Mouse (Mus musculus): ENCODE measurements around the gene 4930523C07Rik. TPM values are rescaled to one million over a fixed set of nuclear protein-coding genes. Genes with fewer than 3 reads are reported as not detected.

4930523C07Rik gene
- polyA plus RNA-seq, 1 experiment from 2014 or later, result 1.4 TPM

DNA sequence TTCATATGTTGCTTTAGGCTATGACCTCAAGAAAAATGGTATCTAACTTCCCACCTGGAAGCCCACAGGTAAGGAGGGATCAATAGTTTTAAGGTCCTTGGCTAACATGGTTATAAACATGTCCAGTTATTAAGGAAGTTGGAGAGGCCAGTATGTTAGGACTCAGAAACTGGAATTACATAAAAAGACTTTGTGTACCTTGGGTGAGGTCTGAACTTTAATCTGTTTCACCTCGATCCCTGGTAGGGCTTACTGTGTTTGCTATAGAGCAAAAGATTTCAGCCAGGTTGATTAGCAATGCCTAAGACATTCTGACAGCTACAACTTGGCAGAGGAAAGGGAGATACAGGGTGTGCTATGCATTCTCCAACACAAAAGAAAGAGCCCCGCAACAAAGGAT, 79.8 kb downstream of the 4930523C07Rik start:
- no peak overlapping the region for H3K4me2 ChIP-seq (ENCODE audit: low read depth, low read length)
- H3K4me1 ChIP-seq (ENCODE audit: control insufficient read depth, insufficient read depth, low read length), result no peaks in the 10 kb centered on the region
- H3K36me3 ChIP-seq (ENCODE audit: control insufficient read depth, insufficient read depth, low read length), result no peaks in the 10 kb centered on the region
- H3K4me3 ChIP-seq (ENCODE audit: low read depth, low read length), result no peak overlapping the region
- WGBS, result 91% methylated on average over 2 of the region's 2 CpGs
- ATAC-seq (ENCODE audit: low read depth), result no peak
- no peak overlapping the region for H3K27ac ChIP-seq (ENCODE audit: low read depth, low read length)
- H3K27me3 ChIP-seq (ENCODE audit: control insufficient read depth, insufficient read depth, low read length), result no peaks in the 10 kb centered on the region
- no peaks in the 10 kb centered on the region for H3K9me3 ChIP-seq (ENCODE audit: control insufficient read depth, low read length)
- no peak overlapping the region for H3K9ac ChIP-seq (replicated peaks; ENCODE audit: low read depth, low read length)

Other genes with a start within 250 kb of the 4930523C07Rik start
- gene Tnn, start 109.2 kb downstream of the 4930523C07Rik start, polyA plus RNA-seq (2014; fragmentation: Nextera tagmentation; extraction: Ambion mirVana), result 0.10 and 0.19 TPM in 2 replicates
- gene Mrps14, start 150.8 kb downstream of the 4930523C07Rik start, polyA plus RNA-seq (2014; fragmentation: Nextera tagmentation; extraction: Ambion mirVana), result 118 and 138 TPM in 2 replicates
- 248 and 280 TPM in 2 replicates for gene Cacybp, start 168.5 kb downstream of the 4930523C07Rik start, polyA plus RNA-seq (2014; fragmentation: Nextera tagmentation; extraction: Ambion mirVana)